Mouse (Mus musculus) lung, adult 18-20 months (tissue): ENCODE data around the gene Trip10.
"Not testable (repeated sequence)": the region's sequence is repeated elsewhere in the genome, so short reads cannot be mapped to it uniquely, and the experiment has no call there.

ENCODE experiments used
- DNase-seq, 2 experiments: peaks; one replicate each; pipeline ENCODE4 v3.0.0; 2022; ENCODE audit warnings: mixed read lengths in 2 of 2

Gene Trip10

GRCm38 (mm10) chr17:57264972-57265945, 16.0 kb downstream of the Trip10 start:
- DNase-seq: peak; percentile 95 to 97

DNA sequence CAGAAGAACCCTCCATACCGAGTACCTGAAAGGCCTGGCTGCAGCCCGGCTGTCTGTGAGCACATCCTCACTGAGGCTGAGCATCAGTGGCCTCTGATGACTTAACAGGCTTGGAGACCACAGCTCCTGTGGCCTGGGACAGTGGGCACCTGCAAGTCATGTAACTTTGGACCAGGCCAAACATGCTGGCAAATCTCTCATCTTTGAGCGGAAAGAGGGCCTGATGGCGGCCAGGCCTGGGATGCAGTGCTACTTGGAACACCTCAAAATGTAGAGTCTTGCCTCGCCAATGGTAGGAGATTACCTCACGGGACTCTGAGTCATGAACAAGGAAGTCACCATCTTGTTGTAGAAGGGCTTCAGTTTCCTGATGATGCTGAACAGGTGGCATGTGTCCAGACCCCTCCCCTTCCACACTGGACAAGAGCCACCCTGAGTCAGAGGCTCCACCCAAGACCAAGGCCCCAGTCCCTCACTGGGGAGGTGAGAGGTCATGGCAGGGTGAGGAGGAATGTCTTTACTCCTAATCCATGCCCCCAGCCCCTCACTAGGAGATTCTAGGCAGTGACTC, 18.4 kb downstream of the Trip10 start:
- DNase-seq: peak; percentile 46 to 60

DNA sequence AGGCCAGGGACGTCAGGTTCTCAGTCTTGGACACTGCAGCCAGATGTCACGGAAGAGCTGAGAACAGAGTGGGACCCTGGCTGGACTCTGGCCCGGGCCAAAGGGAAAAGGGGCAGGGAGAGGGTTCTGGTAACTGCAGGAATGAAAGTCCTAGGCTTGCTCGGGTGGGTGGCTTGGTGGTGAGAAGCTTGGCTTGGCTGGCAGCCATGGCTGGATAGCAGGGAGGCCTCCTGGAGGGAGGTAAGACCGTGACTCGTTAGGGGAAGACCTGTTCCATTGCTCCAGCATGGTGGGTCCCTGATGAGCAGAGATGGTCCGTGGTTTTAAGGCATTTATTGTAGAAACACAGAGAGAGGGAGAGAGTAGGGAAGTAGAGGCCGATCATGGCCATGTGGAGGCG, 22.0 kb downstream of the Trip10 start:
- DNase-seq: no peak

DNA sequence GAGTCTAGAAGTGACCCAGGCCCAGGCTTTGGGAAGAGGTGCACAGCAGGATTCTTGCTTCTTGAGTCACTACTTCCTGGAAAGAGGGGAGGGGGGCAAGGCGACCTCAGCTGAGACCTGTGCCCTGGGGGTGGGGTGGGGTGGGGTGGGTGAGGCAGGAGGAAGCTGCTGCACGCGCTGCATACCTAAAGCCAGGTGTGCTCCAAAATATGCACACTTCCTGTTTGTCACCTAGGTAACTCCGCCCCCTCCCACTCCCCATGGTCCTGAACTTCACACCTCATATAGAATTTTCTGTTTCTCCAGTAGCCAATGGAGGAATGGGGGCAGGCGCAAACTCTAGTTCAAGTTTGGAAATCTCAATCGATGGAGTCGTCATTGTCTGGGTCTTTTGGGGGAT, 24.6 kb downstream of the Trip10 start:
- no peak for DNase-seq

GRCm38 (mm10) chr17:57274686-57275085, 25.4 kb downstream of the Trip10 start:
- DNase-seq: no peak

GRCm38 (mm10) chr17:57275111-57275996, 26.1 kb downstream of the Trip10 start:
- peak; percentile 93 to 96 for DNase-seq

DNA sequence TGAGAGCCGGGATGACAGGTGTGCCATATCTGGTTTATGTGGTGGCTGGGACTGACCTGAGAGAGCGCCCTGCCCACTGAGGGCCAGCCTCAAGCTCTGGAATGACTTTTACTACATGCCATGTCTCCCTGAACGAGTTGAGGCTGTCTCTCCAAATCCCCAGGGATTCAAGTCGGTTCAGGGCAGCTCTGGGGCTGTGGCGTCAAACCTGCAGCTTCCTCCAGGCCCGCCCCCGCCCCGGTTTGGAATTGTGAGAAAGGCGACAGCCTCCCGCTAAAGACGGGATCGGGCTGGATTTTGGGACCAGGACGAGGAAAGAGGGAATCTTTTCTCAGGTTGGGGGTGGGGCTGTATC, 26.7 kb downstream of the Trip10 start:
- no peak for DNase-seq

GRCm38 (mm10) chr17:57276634-57277121, 27.4 kb downstream of the Trip10 start:
- peak; percentile 76 to 80 for DNase-seq

DNA sequence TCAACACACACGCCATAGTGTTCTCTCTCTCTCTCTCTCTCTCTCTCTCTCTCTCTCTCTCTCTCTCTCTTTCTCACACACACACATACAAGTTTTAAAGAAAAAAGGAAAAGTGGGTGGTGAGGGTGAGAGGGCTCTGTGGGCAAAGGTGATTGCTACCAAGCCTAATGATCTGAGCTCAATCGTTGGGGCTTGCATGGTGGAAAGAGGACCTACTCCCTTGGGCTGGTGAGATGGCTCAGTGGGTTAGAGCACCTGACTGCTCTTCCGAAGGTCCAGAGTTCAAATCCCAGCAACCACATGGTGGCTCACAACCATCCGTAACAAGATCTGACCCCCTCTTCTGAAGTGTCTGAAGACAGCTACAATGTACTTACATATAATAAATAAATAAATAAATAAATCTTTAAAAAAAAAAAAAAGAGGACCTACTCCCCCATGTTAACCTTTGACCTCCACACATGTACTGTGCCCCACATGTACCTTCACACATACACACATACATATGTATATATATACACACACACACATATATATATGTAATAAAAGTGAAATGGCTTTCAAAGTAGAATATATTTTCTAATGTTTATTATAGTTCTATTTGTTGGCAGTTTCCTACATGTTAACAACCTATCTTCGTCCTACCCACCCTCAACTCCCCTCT, 28.5 kb downstream of the Trip10 start:
- DNase-seq: not testable (repeated sequence)

- no peak for DNase-seq
Measured at GRCm38 (mm10) chr17:57278537-57278936, 29.3 kb downstream of the Trip10 start.

DNA sequence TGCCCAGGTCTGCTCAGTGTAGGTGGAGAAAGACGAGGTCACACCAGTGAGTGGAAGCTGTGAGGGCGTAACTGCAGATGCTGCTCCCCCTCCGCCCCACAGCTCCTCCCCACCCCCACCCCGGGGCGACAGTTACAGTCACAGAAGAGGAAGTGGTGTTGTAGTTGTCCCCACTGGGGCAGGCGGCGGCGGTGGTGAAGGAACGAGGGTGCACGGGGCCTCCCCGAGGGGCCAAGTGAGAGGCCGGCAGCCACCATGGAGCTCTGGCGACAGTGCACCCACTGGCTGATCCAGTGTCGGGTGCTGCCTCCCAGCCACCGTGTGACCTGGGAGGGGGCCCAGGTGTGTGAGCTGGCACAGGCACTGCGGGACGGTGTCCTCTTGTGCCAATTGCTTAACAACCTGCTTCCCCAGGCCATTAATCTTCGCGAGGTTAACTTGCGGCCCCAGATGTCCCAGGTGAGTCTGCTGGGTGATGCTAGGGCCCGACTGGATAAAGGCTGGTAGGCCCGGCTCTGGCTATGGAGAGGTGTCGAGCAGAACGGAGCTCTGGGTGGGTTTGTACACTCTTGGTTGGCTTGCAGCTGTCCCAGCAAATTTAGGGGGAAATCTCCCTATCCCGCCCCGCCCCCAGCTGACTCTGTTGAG, 29.8 kb downstream of the Trip10 start, which contains the start of gene Vav1:
Gene Vav1 (plus strand): TSS at position 158 of the 648 bp plus-strand sequence.
- peak; percentile 54 to 65 for DNase-seq

DNA sequence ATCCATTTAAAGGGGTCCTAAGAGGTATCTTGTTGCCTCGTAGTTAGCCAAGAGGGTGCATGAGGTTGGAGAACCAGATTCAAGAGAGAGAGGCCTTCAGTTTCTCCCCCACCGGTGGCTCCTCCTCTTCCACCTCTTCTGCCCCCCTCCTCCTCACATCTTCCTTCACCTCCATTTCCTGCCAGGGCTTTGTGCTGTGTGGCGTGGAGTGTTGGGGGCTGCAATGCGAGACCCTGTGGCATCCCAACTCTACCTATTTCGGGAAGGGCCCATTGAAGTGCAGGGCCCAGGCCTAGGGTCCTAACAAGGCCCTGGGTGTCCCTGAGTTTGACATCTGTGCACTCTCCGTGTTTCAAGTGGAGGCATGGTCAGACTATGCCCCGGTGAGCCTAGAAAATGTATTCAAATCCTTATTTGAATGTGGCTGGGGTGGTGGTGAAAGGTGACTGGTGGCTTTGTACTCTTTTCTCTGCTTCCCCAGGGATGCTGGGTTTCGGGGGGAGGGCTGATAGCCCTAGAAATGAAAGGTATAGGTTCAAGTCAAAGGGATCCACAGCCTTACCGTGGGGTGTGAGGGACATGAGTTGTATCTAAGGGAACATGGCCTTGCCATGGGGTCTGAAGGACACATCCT, 30.5 kb downstream of the Trip10 start:
- no peak for DNase-seq

GRCm38 (mm10) chr17:57280411-57280810, 31.2 kb downstream of the Trip10 start:
- peak in 1 of 2 experiments; percentile 45 for DNase-seq

DNA sequence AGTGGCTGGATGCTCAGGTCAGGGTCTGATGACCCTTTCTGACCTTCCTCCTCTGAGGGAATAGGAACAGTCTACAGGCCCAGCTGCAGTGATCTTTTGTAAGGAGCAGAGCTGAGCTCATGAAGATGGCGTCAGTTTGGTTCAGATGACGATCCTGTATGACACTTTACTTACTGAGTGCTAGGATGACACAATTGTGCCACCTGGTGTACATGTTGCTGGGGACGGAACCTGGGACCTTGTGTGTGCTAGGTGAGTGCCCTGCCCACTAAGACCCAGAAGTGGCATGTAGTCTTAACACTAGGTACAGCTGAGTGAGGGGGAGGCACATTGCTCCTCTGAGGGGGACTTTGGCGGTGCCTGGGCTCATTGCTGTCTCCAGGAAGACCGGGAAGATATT, 34.7 kb downstream of the Trip10 start:
- DNase-seq: no peak

- no peak for DNase-seq
Measured at GRCm38 (mm10) chr17:57285077-57285476, 35.8 kb downstream of the Trip10 start.

DNA sequence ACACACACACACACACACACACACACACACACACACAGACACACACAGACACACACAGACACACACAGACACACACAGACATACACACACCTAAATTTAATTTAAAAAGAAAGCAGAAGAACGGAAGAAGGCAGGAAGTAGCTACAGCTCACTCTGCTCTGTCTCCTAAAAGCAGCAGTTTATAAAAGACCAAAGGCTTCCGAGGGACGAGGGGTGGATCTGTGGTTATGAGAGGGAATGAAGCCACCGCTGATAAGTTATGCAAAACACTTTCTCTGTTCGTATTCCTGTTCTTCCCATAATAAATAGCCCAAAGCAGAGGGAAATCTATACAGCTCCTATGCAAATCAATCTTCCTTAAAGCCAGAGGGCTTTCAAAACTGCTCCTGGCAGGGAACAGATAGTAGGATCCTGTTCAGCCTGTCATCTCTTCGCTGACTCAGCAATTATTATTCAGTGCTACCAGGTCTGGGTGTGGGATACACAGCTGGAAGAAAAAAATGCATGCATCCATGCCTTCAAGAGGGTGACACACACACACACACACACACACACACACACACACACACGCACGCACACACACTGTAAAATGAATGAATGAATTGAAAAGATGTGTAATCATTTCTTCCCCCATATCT, 37.6 kb downstream of the Trip10 start:
- no peak for DNase-seq

GRCm38 (mm10) chr17:57289252-57289651, 40.0 kb downstream of the Trip10 start:
- no peak for DNase-seq

DNA sequence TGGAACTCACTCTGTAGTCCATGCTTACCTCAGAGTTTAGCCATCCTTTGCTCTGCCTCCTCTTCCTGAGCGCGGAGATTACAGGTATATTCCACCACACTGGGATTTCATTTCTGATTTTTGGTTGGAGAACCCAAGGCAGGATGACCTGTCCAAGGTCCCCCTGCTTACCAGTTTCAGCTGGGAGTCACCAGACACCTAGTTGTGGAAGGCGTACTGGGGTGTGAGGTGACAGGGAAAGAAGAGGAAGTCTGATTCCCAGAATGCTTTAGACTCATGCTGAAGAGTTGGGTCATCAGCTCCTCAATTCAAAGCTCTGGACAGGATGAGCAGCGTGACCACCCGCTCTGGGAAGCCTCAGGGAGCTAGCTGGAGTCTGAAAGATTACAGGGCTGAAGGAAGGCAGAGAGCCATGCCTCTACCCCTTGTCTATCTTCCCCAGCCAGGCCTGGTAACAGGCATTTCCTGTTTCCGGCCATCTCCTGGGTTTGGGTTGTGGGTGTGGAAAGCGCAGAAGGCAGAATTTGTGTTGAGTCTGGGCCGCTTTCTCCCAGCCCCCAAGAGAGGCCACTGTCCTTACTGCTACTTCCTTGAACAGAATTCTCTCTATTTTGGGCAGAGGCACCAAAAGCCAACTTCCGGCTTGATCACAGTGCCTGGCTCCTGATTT, 40.9 kb downstream of the Trip10 start:
- DNase-seq: peak; percentile 22 to 31

DNA sequence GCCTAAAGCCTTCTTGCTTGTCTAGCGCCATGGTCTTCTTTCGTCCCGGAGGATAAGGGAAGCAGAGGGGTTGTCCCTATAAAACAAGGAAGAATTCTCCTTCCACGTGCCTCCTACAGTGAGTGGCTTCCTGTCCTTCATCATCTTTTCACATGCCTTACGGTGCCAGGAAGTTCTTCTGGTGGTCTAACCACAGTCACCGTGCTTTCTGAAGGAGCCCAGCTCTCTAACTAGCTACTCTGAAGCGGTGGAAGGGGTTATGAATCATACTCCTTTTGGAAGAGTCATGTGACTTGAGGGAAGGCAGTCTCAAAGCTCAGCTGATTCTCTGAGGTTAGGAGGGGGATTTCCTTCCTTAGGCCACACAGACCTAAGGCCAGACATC, 41.4 kb downstream of the Trip10 start:
- no peak for DNase-seq

- DNase-seq: no peak
Measured at GRCm38 (mm10) chr17:57292302-57292701, 43.0 kb downstream of the Trip10 start.
